ENCODE assay signal across 20 mouse cellular contexts in the genomic region with DNA sequence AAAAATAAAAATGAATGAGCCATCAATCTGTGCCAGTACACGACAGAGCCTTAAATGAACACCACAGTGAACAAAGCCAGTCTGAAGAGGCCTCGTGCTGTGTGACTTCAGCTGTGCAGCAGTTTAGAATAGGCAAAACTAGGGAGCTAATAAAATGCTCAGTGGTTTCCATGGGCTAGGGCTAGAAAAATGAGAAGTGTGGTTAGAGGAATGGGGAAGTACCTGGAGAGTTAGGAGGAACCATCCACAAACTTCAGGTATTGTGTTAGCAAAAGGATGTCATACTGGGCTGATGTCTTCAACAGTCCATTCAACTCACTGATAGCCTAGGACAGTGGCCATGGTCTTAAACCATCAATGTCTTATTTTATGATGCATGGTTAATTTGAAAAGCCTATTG.
"Had no signal": no experiment of that assay in that cellular context is flagged by ENCODE, and none has a peak within 500 bp of the region (broad histone marks: within the 10 kb centered on the region; RNA-seq: fewer than 3 reads in every experiment).

No protein-coding gene starts in this region.

- H3K27ac ChIP-seq: limb, embryonic 13.5 days; liver, embryonic 13.5 days; midbrain, embryonic 10.5 days; midbrain, embryonic 13.5 days; neural tube, embryonic 13.5 days; stomach, postnatal 0 days had no signal

- H3K36me3 ChIP-seq: liver, embryonic 13.5 days had no signal

- H3K27me3 ChIP-seq: limb, embryonic 13.5 days; liver, embryonic 13.5 days; megakaryocyte, embryonic 14.5 days; midbrain, embryonic 13.5 days; neural tube, embryonic 13.5 days had no signal

- ATAC-seq: midbrain, embryonic 13.5 days; midbrain, embryonic 16.5 days had no signal

- H3K4me1 ChIP-seq: limb, embryonic 13.5 days; liver, embryonic 13.5 days; megakaryocyte, embryonic 14.5 days; midbrain, embryonic 13.5 days; neural tube, embryonic 13.5 days had no signal

- H3K4me3 ChIP-seq: limb, embryonic 13.5 days; liver, embryonic 13.5 days; megakaryocyte, embryonic 14.5 days; midbrain, embryonic 10.5 days; midbrain, embryonic 13.5 days; myocyte; neural tube, embryonic 13.5 days had no signal

- DNase-seq: kidney, adult 9 months; kidney, postnatal 14 days; kidney, postnatal 4 days; left cerebral cortex, postnatal 4 days; liver; liver, embryonic 13.5 days; lung, adult 2 months; lung, postnatal 14 days; lung, postnatal 4 days; right cerebral cortex, postnatal 14 days; right cerebral cortex, postnatal 4 days; thymus, postnatal 36 days had no signal
